Mouse (Mus musculus): Measurements from ENCODE around the gene Pvr.

DNA sequence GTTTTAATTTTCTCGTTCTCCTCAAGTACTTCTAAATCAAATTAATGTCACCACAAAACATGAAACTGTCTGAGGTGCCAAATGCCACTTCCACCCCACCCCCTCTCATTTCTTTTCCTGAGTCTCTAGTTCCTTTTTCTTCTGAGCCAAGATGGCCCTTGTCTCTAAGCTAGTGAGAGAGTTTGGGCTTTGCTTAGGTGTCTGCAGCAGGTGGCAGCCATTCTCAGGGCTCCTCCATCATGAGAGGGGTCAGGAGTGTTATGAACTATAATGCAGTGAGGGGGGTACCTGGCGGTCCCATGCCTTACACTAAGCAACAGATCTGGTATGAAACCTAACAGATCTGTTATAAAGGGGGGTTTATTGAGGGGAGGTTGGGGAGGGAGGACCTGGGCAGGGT is 2.4 kb upstream of the Pvr start:
- TF ChIP-seq POLR2A (IDR thresholded peaks at IDR 0.05; ENCODE audit: borderline replicate concordance, insufficient read depth, low read length) (no peak), CTCF (IDR thresholded peaks at IDR 0.05; ENCODE audit: borderline replicate concordance, insufficient read depth, low read depth, low read length) (no peak)

Data from cerebellum, adult 2 months (tissue).